Mouse (Mus musculus): ENCODE measurements around the gene Gm6525.

DNA sequence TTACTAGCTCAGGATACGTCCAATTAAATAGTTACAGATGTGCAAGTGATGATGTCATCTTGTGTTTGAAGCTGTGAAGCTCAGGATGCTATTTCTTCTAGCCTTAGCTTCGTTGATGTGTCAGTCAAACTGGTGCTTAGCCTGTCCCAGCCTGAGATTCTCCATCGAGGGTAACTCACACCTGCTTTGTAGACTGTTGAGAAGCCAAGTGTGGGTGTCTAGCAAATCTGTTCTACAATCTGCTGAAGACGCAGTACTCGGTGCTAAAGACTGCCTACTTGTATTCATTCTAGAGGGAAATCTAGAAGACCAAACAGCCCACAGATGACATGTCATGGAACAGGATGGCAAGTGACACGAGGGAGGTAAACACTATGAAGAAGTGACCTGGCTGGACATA lies 31.7 kb downstream of the Gm6525 start:
- TF ChIP-seq TCF3 (IDR thresholded peaks at IDR 0.05; ENCODE audit: insufficient read length, low read depth) (no peak), REST (IDR thresholded peaks at IDR 0.05; ENCODE audit: insufficient read depth, insufficient read length) (no peak), POLR2A (IDR thresholded peaks at IDR 0.05; ENCODE audit: insufficient read length, low read depth) (no peak), MYOD1 (IDR thresholded peaks at IDR 0.05; ENCODE audit: control insufficient read depth in 1 of 3, insufficient read length in 2 of 3, low read depth in 2 of 3) (no peak), MYOG (IDR thresholded peaks at IDR 0.05; ENCODE audit: control insufficient read depth in 1 of 3, insufficient read depth in 1 of 3, insufficient read length in 2 of 3, low read depth in 2 of 3) (no peak), USF1 (IDR thresholded peaks at IDR 0.05; ENCODE audit: low read depth) (no peak), MAX (IDR thresholded peaks at IDR 0.05; ENCODE audit: low read depth) (no peak), CEBPB (IDR thresholded peaks at IDR 0.05; ENCODE audit: insufficient read depth, poor library complexity, severe bottlenecking) (no peak), E2F4 (IDR thresholded peaks at IDR 0.05; ENCODE audit: insufficient read depth) (no peak), POLR2AphosphoS2 (IDR thresholded peaks at IDR 0.05; ENCODE audit: insufficient read length, low read depth) (no peak), TCF12 (IDR thresholded peaks at IDR 0.05; ENCODE audit: insufficient read depth, poor library complexity, severe bottlenecking) (no peak)

Measured in myocyte (in vitro differentiated cells).